In the genomic region with DNA sequence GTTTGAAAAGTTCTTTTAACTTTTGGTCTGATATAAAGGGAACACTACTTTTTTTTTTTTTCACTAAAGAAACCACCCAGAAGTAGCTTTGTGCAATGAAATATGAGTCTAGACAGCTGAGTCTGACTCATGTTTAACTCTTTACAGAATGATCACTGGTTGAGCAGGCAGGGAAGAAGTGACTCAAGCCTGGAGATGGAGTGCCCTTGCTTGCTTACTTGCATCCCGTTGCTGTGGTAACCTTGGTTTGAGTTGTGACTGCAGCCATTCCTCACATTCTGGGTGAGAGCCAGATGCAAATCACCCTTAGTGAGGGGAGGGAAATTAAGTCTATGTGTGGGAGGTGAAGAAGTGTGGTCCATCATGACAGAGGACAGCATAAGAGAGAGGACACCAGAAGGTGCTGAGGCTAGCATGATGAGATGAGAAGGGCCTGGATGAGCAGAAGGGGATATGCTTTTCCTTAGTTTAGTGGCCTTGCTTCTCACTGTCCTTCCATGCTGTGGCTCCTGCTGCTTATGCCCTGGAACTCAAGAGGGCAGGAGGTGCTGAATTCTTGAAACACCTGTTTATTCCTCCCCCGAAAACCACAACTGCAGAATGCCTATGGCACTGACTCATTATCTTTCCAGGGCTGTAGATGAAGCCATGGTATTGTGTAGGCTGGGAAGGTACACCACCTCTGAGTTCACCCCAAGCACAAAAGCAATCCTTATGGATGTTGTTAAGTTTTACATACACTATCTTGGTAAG, we compare ENCODE assay signal across 11 mouse cellular contexts.
DNase-seq lines count a peak whose midpoint lies in the region; ATAC-seq lines count a peak whose summit lies in the region.
"Had no signal": no experiment of that assay in that cellular context is flagged by ENCODE, and none has a peak within 500 bp of the region (broad histone marks: within the 10 kb centered on the region; RNA-seq: fewer than 3 reads in every experiment).

No protein-coding gene starts in this region.

- no peak overlapping the region for H3K4me3 ChIP-seq in hindbrain, embryonic 11.5 days (ENCODE audit: low read depth, low read length)
- H3K4me3 ChIP-seq in hindbrain, embryonic 12.5 days, result no peak overlapping the region
- H3K4me3 ChIP-seq in megakaryocyte, embryonic 14.5 days (replicated peaks), result peak overlapping the region; percentile 53
- no peak overlapping the region for H3K4me3 ChIP-seq in midbrain, embryonic 15.5 days
- H3K4me3 ChIP-seq: forebrain, embryonic 12.5 days had no signal

- no peak overlapping the region for H3K27ac ChIP-seq in hindbrain, embryonic 11.5 days (ENCODE audit: low read depth, low read length)
- H3K27ac ChIP-seq in hindbrain, embryonic 12.5 days, result no peak overlapping the region
- no peak overlapping the region for H3K27ac ChIP-seq in midbrain, embryonic 15.5 days
- H3K27ac ChIP-seq: forebrain, embryonic 12.5 days; liver, embryonic 14.5 days had no signal

- no peaks in the 10 kb centered on the region for H3K9me3 ChIP-seq in hindbrain, embryonic 11.5 days (ENCODE audit: control insufficient read depth, low read length)
- no peaks in the 10 kb centered on the region for H3K9me3 ChIP-seq in hindbrain, embryonic 12.5 days (replicated peaks)
- no peaks in the 10 kb centered on the region for H3K9me3 ChIP-seq in megakaryocyte, embryonic 14.5 days
- H3K9me3 ChIP-seq in midbrain, embryonic 15.5 days, result no peaks in the 10 kb centered on the region
- H3K9me3 ChIP-seq: forebrain, embryonic 12.5 days had no signal

- H3K9ac ChIP-seq in hindbrain, embryonic 11.5 days (ENCODE audit: low read depth, low read length), result no peak overlapping the region
- H3K9ac ChIP-seq in hindbrain, embryonic 12.5 days, result no peak overlapping the region
- no peak overlapping the region for H3K9ac ChIP-seq in midbrain, embryonic 15.5 days
- H3K9ac ChIP-seq: forebrain, embryonic 12.5 days; liver, embryonic 14.5 days had no signal

- WGBS in hindbrain, embryonic 11.5 days, result 86% methylated on average over 2 of the region's 2 CpGs
- WGBS in hindbrain, embryonic 12.5 days, result 82% methylated on average over 2 of the region's 2 CpGs
- 83% methylated on average over 2 of the region's 2 CpGs for WGBS in midbrain, embryonic 15.5 days

- 0 out of 2 replicates have a peak, but pooled peaks have one; percentile 18 for ATAC-seq in hindbrain, embryonic 11.5 days (ENCODE audit: low FRiP score)
- no peak for ATAC-seq in hindbrain, embryonic 12.5 days (ENCODE audit: low FRiP score)
- no peak for ATAC-seq in midbrain, embryonic 15.5 days (replicated peaks)

- no peak for DNase-seq in hindbrain, embryonic 11.5 days (ENCODE audit: low spot score)
- peak; percentile 76 for DNase-seq in CD4-positive, CD25-positive, alpha-beta regulatory T cell, adult 2 months (ENCODE audit: low read depth, low spot score)
- peak; percentile 7 to 17 for DNase-seq in adrenal gland, postnatal 36 days
- no peak for DNase-seq in cerebellum, adult 9-11 months
- no peak for DNase-seq in left cerebral cortex, adult 11 months (ENCODE audit: low spot score)
- DNase-seq: kidney, adult 18-20 months had no signal

- no peaks in the 10 kb centered on the region for H3K36me3 ChIP-seq in hindbrain, embryonic 11.5 days (ENCODE audit: control insufficient read depth, insufficient read depth, low read length)
- no peaks in the 10 kb centered on the region for H3K36me3 ChIP-seq in hindbrain, embryonic 12.5 days
- no peaks in the 10 kb centered on the region for H3K36me3 ChIP-seq in megakaryocyte, embryonic 14.5 days (replicated peaks; ENCODE audit: low read length)
- H3K36me3 ChIP-seq in midbrain, embryonic 15.5 days (replicated peaks), result no peaks in the 10 kb centered on the region
- H3K36me3 ChIP-seq: forebrain, embryonic 12.5 days had no signal

- no peaks in the 10 kb centered on the region for H3K27me3 ChIP-seq in hindbrain, embryonic 11.5 days (ENCODE audit: control insufficient read depth, insufficient read depth, low read length)
- no peaks in the 10 kb centered on the region for H3K27me3 ChIP-seq in hindbrain, embryonic 12.5 days
- H3K27me3 ChIP-seq in megakaryocyte, embryonic 14.5 days (replicated peaks), result no peaks in the 10 kb centered on the region
- no peaks in the 10 kb centered on the region for H3K27me3 ChIP-seq in midbrain, embryonic 15.5 days (replicated peaks)
- H3K27me3 ChIP-seq: forebrain, embryonic 12.5 days had no signal

- H3K4me2 ChIP-seq in hindbrain, embryonic 11.5 days (replicated peaks; ENCODE audit: low read depth, low read length), result no peak overlapping the region
- H3K4me2 ChIP-seq in hindbrain, embryonic 12.5 days (replicated peaks), result no peak overlapping the region
- H3K4me2 ChIP-seq in midbrain, embryonic 15.5 days, result no peak overlapping the region
- H3K4me2 ChIP-seq: forebrain, embryonic 12.5 days had no signal

- H3K4me1 ChIP-seq in hindbrain, embryonic 11.5 days (replicated peaks; ENCODE audit: control insufficient read depth, insufficient read depth, low read length), result no peaks in the 10 kb centered on the region
- peaks cover 13% of the 10 kb centered on the region for H3K4me1 ChIP-seq in hindbrain, embryonic 12.5 days
- H3K4me1 ChIP-seq in megakaryocyte, embryonic 14.5 days, result peaks cover 69% of the 10 kb centered on the region
- H3K4me1 ChIP-seq in midbrain, embryonic 15.5 days, result 0 out of 2 replicates have a peak, but pooled peaks cover 9% of the 10 kb centered on the region

Comparison
In these comparisons a context has a peak if more than half of its experiments do, and no peak if none do; other contexts are left out.
1. DNase-seq: peak in CD4-positive, CD25-positive, alpha-beta regulatory T cell, adult 2 months (single experiment) and adrenal gland, postnatal 36 days (2 of 2); none in hindbrain, embryonic 11.5 days (single experiment), cerebellum, adult 9-11 months (single experiment) and left cerebral cortex, adult 11 months (single experiment).